Mouse (Mus musculus) urinary bladder, postnatal 4 days (tissue): Measurements from ENCODE around the gene Cxcl1.

ENCODE experiments used
- DNase-seq, 2 experiments: peaks; one replicate each; pipeline ENCODE4 v3.0.0; 2021 to 2022; ENCODE audit warnings: low spot score in 2 of 2

Gene Cxcl1

GRCm38 (mm10) chr5:90884628-90885242, 6.3 kb upstream of the Cxcl1 start:
- no peak for DNase-seq

- no peak for DNase-seq
These were observed 2.4 kb upstream of the Cxcl1 start for GRCm38 (mm10) chr5:90888661-90889060.

GRCm38 (mm10) chr5:90891464-90891813, 398 bp downstream of the Cxcl1 start:
- no peak for DNase-seq

DNA sequence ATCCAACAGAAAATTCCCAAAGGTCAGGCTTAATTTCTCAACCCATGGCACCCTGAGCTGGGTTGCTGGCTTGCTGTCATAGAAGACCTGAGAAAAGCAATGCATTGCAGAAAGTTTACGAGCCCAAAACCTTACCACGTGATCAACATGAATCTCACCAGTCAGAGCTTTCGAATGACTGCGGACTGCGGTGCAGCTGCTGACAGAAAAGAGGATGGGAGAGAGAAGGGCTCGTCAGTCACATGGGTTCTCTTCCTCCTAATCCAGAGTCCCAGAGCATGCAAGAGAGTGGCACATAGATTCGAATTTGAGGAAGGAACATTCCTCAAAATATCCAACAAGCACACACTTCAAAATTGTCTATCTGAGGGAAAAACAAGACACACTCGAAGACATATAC, 3.2 kb downstream of the Cxcl1 start:
- no peak for DNase-seq

DNA sequence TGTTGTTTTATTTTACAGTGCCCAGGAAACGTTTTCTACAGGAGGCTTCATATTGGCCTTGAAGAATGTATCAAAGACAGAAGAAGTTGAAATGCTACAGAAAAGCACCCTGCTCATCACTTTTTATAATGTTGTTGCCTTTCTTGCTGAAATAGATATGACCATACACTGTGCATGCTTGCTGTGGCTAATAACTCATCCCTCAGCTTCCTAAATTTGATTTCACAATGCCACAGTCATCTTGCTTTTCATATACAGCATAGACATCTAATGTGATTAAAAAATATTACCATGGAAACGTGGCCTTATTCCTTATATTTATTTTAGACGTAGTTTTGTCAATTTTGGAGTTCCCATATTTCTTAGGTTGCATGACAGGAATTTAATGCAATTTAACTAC, 6.4 kb downstream of the Cxcl1 start:
- DNase-seq: no peak

DNA sequence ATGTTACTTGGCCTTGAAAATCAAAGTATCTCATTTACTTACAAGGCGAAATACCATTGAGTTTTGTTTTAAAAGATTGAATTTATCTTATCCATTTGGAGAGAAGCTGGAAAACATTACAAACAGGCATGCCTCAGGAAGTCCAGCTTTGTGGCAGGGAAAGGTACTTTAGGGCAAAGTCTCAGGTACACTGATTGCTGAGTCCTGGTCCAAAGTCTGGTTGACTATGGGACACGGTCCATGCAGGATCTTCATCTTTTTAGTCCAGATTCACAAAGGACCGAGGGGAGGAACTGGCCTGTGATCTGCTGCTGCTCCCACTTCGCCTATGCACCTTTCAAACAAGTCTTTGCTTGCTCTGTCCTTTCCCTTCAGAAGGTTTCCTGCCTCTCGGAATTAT, 8.3 kb downstream of the Cxcl1 start:
- DNase-seq: no peak

DNA sequence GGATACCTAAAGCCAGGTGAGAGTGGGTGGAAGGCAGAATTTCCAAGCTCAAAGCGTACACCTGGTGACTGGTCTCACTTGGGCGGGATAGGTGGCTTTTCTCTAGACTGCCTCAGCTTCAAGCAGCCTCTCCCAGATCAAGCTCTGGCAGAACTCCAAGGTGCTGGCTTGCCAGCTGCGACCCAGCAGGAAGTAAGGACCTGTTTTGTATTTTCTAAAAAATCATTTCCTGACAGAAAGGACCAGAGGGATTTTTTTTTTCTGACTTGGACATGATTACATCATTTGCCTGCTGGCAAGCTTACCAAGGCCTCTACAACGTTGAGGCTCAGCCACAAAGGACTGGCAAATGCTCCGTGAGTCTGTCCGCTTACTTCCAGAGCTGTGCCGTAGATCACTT, 9.1 kb downstream of the Cxcl1 start:
- DNase-seq: peak in 1 of 2 experiments; percentile 63

DNA sequence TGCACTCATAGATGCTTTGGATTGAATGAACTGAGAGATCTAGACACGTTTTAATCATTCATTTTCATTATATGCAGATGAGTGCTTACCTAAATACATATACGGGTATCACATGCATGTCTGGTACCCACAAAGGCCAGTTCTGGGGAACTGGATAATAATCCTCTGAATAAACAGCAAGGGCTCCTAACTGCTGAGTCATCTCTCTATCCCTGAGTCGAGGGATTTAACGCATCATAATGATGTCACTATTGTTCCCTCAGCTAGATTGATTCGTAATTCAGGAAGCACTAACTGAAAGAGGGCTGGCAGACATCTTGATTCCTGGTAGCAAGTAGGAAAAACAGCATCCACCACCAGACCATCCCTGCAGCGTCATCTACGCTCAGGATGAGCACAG, 9.6 kb downstream of the Cxcl1 start:
- no peak for DNase-seq

- no peak for DNase-seq
These were observed 11.6 kb downstream of the Cxcl1 start for GRCm38 (mm10) chr5:90902380-90903260.

- no peak for DNase-seq
These were observed 12.4 kb downstream of the Cxcl1 start, which contains the start of gene Cxcl2 for GRCm38 (mm10) chr5:90903339-90904020. Gene Cxcl2 (plus strand): TSS chr5:90903871.

DNA sequence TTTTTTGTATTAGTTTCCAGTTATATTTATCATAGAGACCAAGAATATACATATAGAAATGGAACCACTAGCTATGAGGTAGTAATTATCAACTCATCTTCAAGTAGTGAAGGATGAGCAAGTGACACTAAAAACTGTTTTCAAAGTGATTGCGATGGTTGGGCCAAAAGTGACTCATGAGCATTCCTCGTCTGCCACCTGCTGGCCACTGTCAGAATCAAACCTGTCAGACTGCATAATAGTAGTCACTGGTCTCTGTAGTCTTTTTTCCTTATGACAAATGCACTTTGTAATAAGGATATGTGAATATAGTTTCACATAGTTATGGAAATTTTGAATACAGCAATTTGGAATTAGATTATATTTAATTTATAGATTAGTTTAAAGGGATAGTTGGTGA, 17.9 kb downstream of the Cxcl1 start:
- DNase-seq: no peak

DNA sequence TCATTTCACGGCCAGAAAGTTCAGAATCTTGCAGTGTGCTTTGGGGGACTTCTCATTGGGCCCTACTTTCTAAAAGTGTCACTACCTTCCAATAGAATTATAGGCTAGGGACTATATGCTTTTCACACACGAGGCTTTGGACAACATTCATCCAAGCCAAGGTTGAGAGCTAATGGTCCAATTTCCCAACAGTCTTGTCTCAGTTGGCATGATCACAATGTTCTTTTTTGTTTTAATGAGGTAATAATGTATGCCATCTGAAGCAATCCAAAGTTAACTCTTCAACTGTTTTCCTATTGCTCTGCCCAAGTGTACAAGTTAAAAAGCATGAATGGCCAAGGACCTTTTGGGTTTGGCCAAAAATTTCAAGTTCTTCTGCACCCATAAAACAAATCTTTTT, 28.5 kb downstream of the Cxcl1 start:
- DNase-seq: no peak

- DNase-seq: no peak
These were observed 31.9 kb downstream of the Cxcl1 start for GRCm38 (mm10) chr5:90922958-90923357.

GRCm38 (mm10) chr5:90930546-90930945, 39.5 kb downstream of the Cxcl1 start:
- no peak for DNase-seq

- peak; percentile 86 to 88 for DNase-seq
These were observed 40.2 kb downstream of the Cxcl1 start, which contains the start of gene Mthfd2l for GRCm38 (mm10) chr5:90930971-90931851. Gene Mthfd2l (plus strand): TSS chr5:90931117.

DNA sequence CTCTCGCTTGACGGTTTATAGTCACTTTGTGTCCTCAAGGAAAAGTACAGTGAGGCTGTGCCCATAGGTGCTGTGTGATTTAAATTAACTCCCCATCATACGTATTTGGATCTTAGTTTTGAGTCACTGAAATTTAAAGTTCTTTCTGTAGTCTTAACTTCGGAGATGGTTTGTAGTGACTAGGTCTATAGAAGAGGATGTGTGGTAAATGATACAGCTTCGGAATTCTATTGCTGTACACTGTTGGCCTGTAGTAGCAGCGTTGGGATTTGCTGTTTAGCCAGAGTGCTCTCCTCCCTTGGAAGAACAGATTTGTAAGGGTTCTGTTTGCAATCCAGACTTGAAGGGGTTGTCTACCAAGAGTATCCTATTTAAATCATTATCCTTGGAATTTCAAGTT, 40.9 kb downstream of the Cxcl1 start:
- DNase-seq: no peak

- DNase-seq: no peak
These were observed 45.7 kb downstream of the Cxcl1 start for GRCm38 (mm10) chr5:90936706-90937105.
